Mouse (Mus musculus) adrenal gland, postnatal 14 days (tissue): ENCODE data around the gene Atf6. TPM values are rescaled to one million over a fixed set of nuclear protein-coding genes. Genes with fewer than 3 reads are reported as not detected.

Source experiments
- DNase-seq: peaks from one replicate; pipeline ENCODE4 v3.0.0; 2021; ENCODE audit warnings: mixed read lengths
- total RNA-seq: library from RNA; stranded (reverse); gene quantifications from 2 replicates; pipeline ENCODE4 v1.2.3, GENCODE M21; 2021

Gene Atf6
- total RNA-seq, 1 experiment from 2014 or later: 31.5 TPM

- DNase-seq: no peak
Measured at GRCm38 (mm10) chr1:170845448-170846307, 21.9 kb downstream of the Atf6 start.

- peak; percentile 22 for DNase-seq
Measured at GRCm38 (mm10) chr1:170844380-170844779, 23.2 kb downstream of the Atf6 start.

GRCm38 (mm10) chr1:170839685-170840084 is 27.9 kb downstream of the Atf6 start:
- DNase-seq: no peak

- DNase-seq: no peak
Measured at GRCm38 (mm10) chr1:170834756-170835155, 32.8 kb downstream of the Atf6 start.

GRCm38 (mm10) chr1:170829781-170830180 is 37.8 kb downstream of the Atf6 start:
- DNase-seq: no peak

- no peak for DNase-seq
Measured at GRCm38 (mm10) chr1:170829344-170829743, 38.2 kb downstream of the Atf6 start.

- DNase-seq: no peak
Measured at GRCm38 (mm10) chr1:170820103-170820814, 47.3 kb downstream of the Atf6 start.

GRCm38 (mm10) chr1:170815287-170816004 is 52.1 kb downstream of the Atf6 start:
- DNase-seq: no peak

- DNase-seq: no peak
Measured at GRCm38 (mm10) chr1:170812822-170813221, 54.7 kb downstream of the Atf6 start.

GRCm38 (mm10) chr1:170807600-170808270 is 59.8 kb downstream of the Atf6 start:
- DNase-seq: no peak

- no peak for DNase-seq
Measured at GRCm38 (mm10) chr1:170804721-170805120, 62.9 kb downstream of the Atf6 start.

GRCm38 (mm10) chr1:170802669-170803068 is 64.9 kb downstream of the Atf6 start:
- no peak for DNase-seq

- no peak for DNase-seq
Measured at GRCm38 (mm10) chr1:170800694-170801093, 66.9 kb downstream of the Atf6 start.

GRCm38 (mm10) chr1:170795741-170796347 is 71.7 kb downstream of the Atf6 start:
- DNase-seq: no peak

GRCm38 (mm10) chr1:170791542-170791941 is 76.0 kb downstream of the Atf6 start:
- DNase-seq: no peak

GRCm38 (mm10) chr1:170791001-170791400 is 76.6 kb downstream of the Atf6 start:
- DNase-seq: no peak

- no peak for DNase-seq
Measured at GRCm38 (mm10) chr1:170787643-170788042, 79.9 kb downstream of the Atf6 start.

GRCm38 (mm10) chr1:170786570-170787341 is 80.8 kb downstream of the Atf6 start:
- no peak for DNase-seq

- DNase-seq: no peak
Measured at GRCm38 (mm10) chr1:170777688-170778087, 89.9 kb downstream of the Atf6 start.

- no peak for DNase-seq
Measured at GRCm38 (mm10) chr1:170774431-170774830, 93.1 kb downstream of the Atf6 start.

- DNase-seq: no peak
Measured at GRCm38 (mm10) chr1:170773506-170773905, 94.1 kb downstream of the Atf6 start.
